Mouse (Mus musculus): ENCODE measurements around the gene Ercc4. TPM values are rescaled to one million over a fixed set of nuclear protein-coding genes. Genes with fewer than 3 reads are reported as not detected.

The Ercc4 gene
- 24.5 and 26.9 TPM in 2 replicates for polyA plus RNA-seq (2012; rRNA removed)

- Histone ChIP-seq H3K27ac (ENCODE audit: control insufficient read depth, insufficient read depth, low read length) (peak within 1 kb of the TSS; percentile 27), H3K4me1 (replicated peaks; ENCODE audit: control insufficient read depth, insufficient read depth, low read length) (no peaks in the 10 kb centered on the region; the same call in 1 of the 2 replicates), H3K36me3 (ENCODE audit: control insufficient read depth, insufficient read depth, low read length) (peaks cover 12% of the 10 kb centered on the region), H3K4me3 (ENCODE audit: control insufficient read depth, insufficient read depth, low read length) (peak within 1 kb of the TSS; percentile 80), H3K27me3 (ENCODE audit: control insufficient read depth, insufficient read depth, low read length) (no peaks in the 10 kb centered on the region)
- TF ChIP-seq CTCF (IDR thresholded peaks at IDR 0.05; ENCODE audit: borderline replicate concordance, control insufficient read depth, extremely low read depth, insufficient read depth, low read length, poor library complexity) (peak; percentile 62; the same call in 1 of the 2 replicates), POLR2A (IDR thresholded peaks at IDR 0.05; ENCODE audit: control insufficient read depth, extremely low read depth, insufficient read depth, low read length, poor library complexity) (peak; percentile 75)
- peak; percentile 98 for DNase-seq
- WGBS, result under 1% methylated on average over 53 of the region's 53 CpGs
These were observed at the start of gene Ercc4 for GRCm38 (mm10) chr16:13109156-13109989. Gene Ercc4, plus strand, starts transcription at chr16:13109684.

DNA sequence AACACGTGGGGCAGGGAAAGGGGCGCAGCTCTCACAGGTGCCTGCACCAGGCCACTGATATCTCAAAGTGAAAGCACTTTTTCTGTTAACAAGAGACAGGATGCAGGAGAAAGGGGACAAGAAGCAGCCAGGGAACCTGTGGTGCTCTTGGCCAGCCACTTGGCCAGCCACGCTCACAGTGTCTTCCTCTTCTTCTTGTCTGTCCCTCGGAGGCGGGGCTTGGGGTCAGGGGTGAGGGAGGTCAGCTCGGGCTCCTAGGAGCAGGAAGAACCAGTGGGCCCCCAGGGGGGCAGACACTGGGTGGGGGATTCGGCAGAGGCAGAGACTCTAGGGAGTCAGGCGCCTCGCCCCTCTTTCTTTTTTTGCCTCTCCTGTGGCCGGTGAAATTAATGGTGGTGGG lies 48.4 kb upstream of the Ercc4 start:
- peak; percentile 4 for DNase-seq
- H3K27ac ChIP-seq (ENCODE audit: control insufficient read depth, insufficient read depth, low read length), result no peak overlapping the region
- H3K27me3 ChIP-seq (ENCODE audit: control insufficient read depth, insufficient read depth, low read length), result no peaks in the 10 kb centered on the region
- peak overlapping the region; percentile 30 for H3K4me3 ChIP-seq (ENCODE audit: control insufficient read depth, insufficient read depth, low read length)
- peaks cover 11% of the 10 kb centered on the region for H3K4me1 ChIP-seq (replicated peaks; ENCODE audit: control insufficient read depth, insufficient read depth, low read length)
- WGBS, result 27% methylated on average over 10 of the region's 10 CpGs
- no peak for TF ChIP-seq CTCF (IDR thresholded peaks at IDR 0.05; ENCODE audit: borderline replicate concordance, control insufficient read depth, extremely low read depth, insufficient read depth, low read length, poor library complexity)
- no peak for TF ChIP-seq POLR2A (IDR thresholded peaks at IDR 0.05; ENCODE audit: control insufficient read depth, extremely low read depth, insufficient read depth, low read length, poor library complexity)
- no peaks in the 10 kb centered on the region for H3K36me3 ChIP-seq (ENCODE audit: control insufficient read depth, insufficient read depth, low read length)

DNA sequence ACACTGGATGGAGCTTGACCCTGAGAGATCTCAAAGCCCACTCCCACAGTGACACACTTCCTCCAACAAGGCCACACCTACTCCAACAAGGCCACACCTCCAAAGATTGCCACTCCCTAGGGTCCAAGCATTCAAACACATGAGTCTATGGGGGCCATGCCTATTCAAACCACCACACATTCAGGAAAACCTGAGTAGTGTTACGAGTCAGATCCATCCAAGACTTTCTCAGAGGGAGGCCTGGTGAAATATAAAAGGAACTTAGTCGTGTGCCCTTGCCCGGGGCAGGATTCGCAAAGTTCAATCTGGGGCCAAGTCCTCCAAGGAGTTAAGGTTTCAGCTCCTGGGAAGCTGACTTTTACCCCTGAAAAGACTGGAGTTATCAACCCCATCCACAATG lies 35.3 kb upstream of the Ercc4 start:
- H3K4me1 ChIP-seq (replicated peaks; ENCODE audit: control insufficient read depth, insufficient read depth, low read length), result no peaks in the 10 kb centered on the region
- 93% methylated on average over 4 of the region's 4 CpGs for WGBS
- H3K4me3 ChIP-seq (ENCODE audit: control insufficient read depth, insufficient read depth, low read length), result no peak overlapping the region
- H3K36me3 ChIP-seq (ENCODE audit: control insufficient read depth, insufficient read depth, low read length), result no peaks in the 10 kb centered on the region
- TF ChIP-seq CTCF (IDR thresholded peaks at IDR 0.05; ENCODE audit: borderline replicate concordance, control insufficient read depth, extremely low read depth, insufficient read depth, low read length, poor library complexity) (no peak), POLR2A (IDR thresholded peaks at IDR 0.05; ENCODE audit: control insufficient read depth, extremely low read depth, insufficient read depth, low read length, poor library complexity) (no peak)
- H3K27ac ChIP-seq (ENCODE audit: control insufficient read depth, insufficient read depth, low read length), result no peak overlapping the region
- no peaks in the 10 kb centered on the region for H3K27me3 ChIP-seq (ENCODE audit: control insufficient read depth, insufficient read depth, low read length)
- no peak for DNase-seq

GRCm38 (mm10) chr16:13080161-13080560 lies 29.3 kb upstream of the Ercc4 start:
- Histone ChIP-seq H3K36me3 (ENCODE audit: control insufficient read depth, insufficient read depth, low read length) (no peaks in the 10 kb centered on the region), H3K4me3 (ENCODE audit: control insufficient read depth, insufficient read depth, low read length) (no peak overlapping the region), H3K4me1 (replicated peaks; ENCODE audit: control insufficient read depth, insufficient read depth, low read length) (no peaks in the 10 kb centered on the region), H3K27me3 (ENCODE audit: control insufficient read depth, insufficient read depth, low read length) (no peaks in the 10 kb centered on the region), H3K27ac (ENCODE audit: control insufficient read depth, insufficient read depth, low read length) (no peak overlapping the region)
- DNase-seq, result no peak
- TF ChIP-seq CTCF (IDR thresholded peaks at IDR 0.05; ENCODE audit: borderline replicate concordance, control insufficient read depth, extremely low read depth, insufficient read depth, low read length, poor library complexity) (no peak), POLR2A (IDR thresholded peaks at IDR 0.05; ENCODE audit: control insufficient read depth, extremely low read depth, insufficient read depth, low read length, poor library complexity) (no peak)
- WGBS, result 73% methylated on average over 6 of the region's 6 CpGs

- Histone ChIP-seq H3K36me3 (ENCODE audit: control insufficient read depth, insufficient read depth, low read length) (no peaks in the 10 kb centered on the region), H3K27me3 (ENCODE audit: control insufficient read depth, insufficient read depth, low read length) (no peaks in the 10 kb centered on the region), H3K4me1 (replicated peaks; ENCODE audit: control insufficient read depth, insufficient read depth, low read length) (no peaks in the 10 kb centered on the region), H3K4me3 (ENCODE audit: control insufficient read depth, insufficient read depth, low read length) (no peak overlapping the region), H3K27ac (ENCODE audit: control insufficient read depth, insufficient read depth, low read length) (no peak overlapping the region)
- TF ChIP-seq CTCF (IDR thresholded peaks at IDR 0.05; ENCODE audit: borderline replicate concordance, control insufficient read depth, extremely low read depth, insufficient read depth, low read length, poor library complexity), result no peak
- TF ChIP-seq POLR2A (IDR thresholded peaks at IDR 0.05; ENCODE audit: control insufficient read depth, extremely low read depth, insufficient read depth, low read length, poor library complexity), result no peak
- no peak for DNase-seq
- 85% methylated on average over 6 of the region's 6 CpGs for WGBS
These were observed 26.2 kb upstream of the Ercc4 start for GRCm38 (mm10) chr16:13083155-13083798.

DNA sequence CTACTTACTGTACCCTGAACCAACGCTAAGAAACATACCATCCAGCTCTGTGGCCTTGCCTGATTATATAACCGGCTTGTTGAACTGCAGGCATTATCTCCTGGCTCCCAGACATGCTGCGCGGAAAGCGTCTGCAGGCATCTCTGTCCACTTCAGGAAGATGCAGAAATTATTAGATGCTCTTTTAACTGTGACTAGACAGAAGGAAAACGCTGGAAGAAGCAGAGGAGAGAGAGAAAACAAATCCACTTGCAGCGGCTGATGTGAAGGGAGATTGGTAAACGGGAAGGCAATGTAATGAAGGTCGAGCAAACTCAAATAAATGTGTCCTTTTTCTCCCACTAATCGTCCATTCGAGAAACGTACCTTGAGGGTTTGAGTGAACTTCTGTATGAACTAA lies 1.1 kb upstream of the Ercc4 start:
- no peaks in the 10 kb centered on the region; the same call in 1 of the 2 replicates for H3K4me1 ChIP-seq (replicated peaks; ENCODE audit: control insufficient read depth, insufficient read depth, low read length)
- DNase-seq, result no peak
- no peak overlapping the region for H3K27ac ChIP-seq (ENCODE audit: control insufficient read depth, insufficient read depth, low read length)
- H3K27me3 ChIP-seq (ENCODE audit: control insufficient read depth, insufficient read depth, low read length), result no peaks in the 10 kb centered on the region
- H3K4me3 ChIP-seq (ENCODE audit: control insufficient read depth, insufficient read depth, low read length), result no peak overlapping the region
- H3K36me3 ChIP-seq (ENCODE audit: control insufficient read depth, insufficient read depth, low read length), result peaks cover 7% of the 10 kb centered on the region
- 95% methylated on average over 12 of the region's 12 CpGs for WGBS
- no peak for TF ChIP-seq CTCF (IDR thresholded peaks at IDR 0.05; ENCODE audit: borderline replicate concordance, control insufficient read depth, extremely low read depth, insufficient read depth, low read length, poor library complexity)
- no peak for TF ChIP-seq POLR2A (IDR thresholded peaks at IDR 0.05; ENCODE audit: control insufficient read depth, extremely low read depth, insufficient read depth, low read length, poor library complexity)
